Mouse (Mus musculus) liver, adult 2 months (tissue): Measurements from ENCODE around the gene Araf. TPM values are rescaled to one million over a fixed set of nuclear protein-coding genes. Genes with fewer than 3 reads are reported as not detected.

Experiments used
- DNase-seq: peaks from one replicate; pipeline ENCODE4 v3.0.0-alpha.2; 2011; ENCODE audit warnings: low read depth, low spot score; ENCODE audit errors: extremely low read depth
- H3K27ac ChIP-seq: fragments of 200-500 bp; replicated peaks from 2 replicates; pipeline ENCODE4 v1.5.1; 2012; ENCODE audit warnings: low read depth, mild to moderate bottlenecking, control low read depth, inconsistent platforms, low read length; ENCODE audit not compliant: insufficient read depth
- H3K27me3 ChIP-seq: fragments of 200-500 bp; 2 replicates; pipeline ENCODE4 v1.6.1; 2012; ENCODE audit warnings: mild to moderate bottlenecking, moderate library complexity, low read length, inconsistent platforms; ENCODE audit not compliant: control insufficient read depth, insufficient read depth
- H3K36me3 ChIP-seq: fragments of 200-500 bp; 2 replicates; pipeline ENCODE4 v1.6.1; 2012; ENCODE audit warnings: low read length, inconsistent platforms; ENCODE audit not compliant: control insufficient read depth, insufficient read depth
- H3K4me1 ChIP-seq: fragments of 200-500 bp; 2 replicates; pipeline ENCODE4 v1.6.1; 2011; ENCODE audit warnings: low read length; ENCODE audit not compliant: control insufficient read depth, insufficient read depth
- H3K4me3 ChIP-seq: fragments of 200-500 bp; 2 replicates; pipeline ENCODE4 v1.5.1; 2011; ENCODE audit warnings: low read depth, mild to moderate bottlenecking, control low read depth, low read length, moderate library complexity; ENCODE audit not compliant: insufficient read depth
- H3K79me2 ChIP-seq: fragments of 200-500 bp; 2 replicates; pipeline ENCODE4 v1.6.1; 2012; ENCODE audit warnings: inconsistent platforms, mild to moderate bottlenecking, low read length, moderate library complexity; ENCODE audit not compliant: control insufficient read depth, insufficient read depth
- H3K9ac ChIP-seq: fragments of 200-500 bp; 2 replicates; pipeline ENCODE4 v1.6.1; 2012; ENCODE audit warnings: low read depth, mild to moderate bottlenecking, control low read depth, inconsistent platforms, low read length
- CTCF ChIP-seq: fragments of 200-500 bp; IDR thresholded peaks from 2 replicates; pipeline ENCODE4 v1.5.1; 2011; ENCODE audit warnings: low read depth, low read length, control low read depth
- POLR2A ChIP-seq: fragments of 200-500 bp; IDR thresholded peaks from 2 replicates; pipeline ENCODE4 v1.6.1; 2011; ENCODE audit warnings: low read length, control low read depth; ENCODE audit not compliant: insufficient read depth; ENCODE audit errors: extremely low read depth
- WGBS: fragments of 180-500 bp; shearing (Covaris S2); methylation state at CpG from one replicate; pipeline ENCODE4 v1.1.7; 2018; 5-methylcytosine and 5-hydroxymethylcytosine counted together
- polyA plus RNA-seq: library from polyadenylated mRNA; depleted of rRNA; stranded (reverse); fragments of >200 nt; gene quantifications from 2 replicates; pipeline ENCODE4 v1.2.3, GENCODE M21; 2012; rRNA removed
- total RNA-seq: library from RNA; depleted of rRNA; stranded (reverse); fragments of >200 nt; gene quantifications from 2 replicates; pipeline ENCODE4 v1.2.3, GENCODE M21; 2014; rRNA removed

Gene Araf
- total RNA-seq (39.5 and 42.4 TPM in 2 replicates), polyA plus RNA-seq (97.0 and 139 TPM in 2 replicates)

DNA sequence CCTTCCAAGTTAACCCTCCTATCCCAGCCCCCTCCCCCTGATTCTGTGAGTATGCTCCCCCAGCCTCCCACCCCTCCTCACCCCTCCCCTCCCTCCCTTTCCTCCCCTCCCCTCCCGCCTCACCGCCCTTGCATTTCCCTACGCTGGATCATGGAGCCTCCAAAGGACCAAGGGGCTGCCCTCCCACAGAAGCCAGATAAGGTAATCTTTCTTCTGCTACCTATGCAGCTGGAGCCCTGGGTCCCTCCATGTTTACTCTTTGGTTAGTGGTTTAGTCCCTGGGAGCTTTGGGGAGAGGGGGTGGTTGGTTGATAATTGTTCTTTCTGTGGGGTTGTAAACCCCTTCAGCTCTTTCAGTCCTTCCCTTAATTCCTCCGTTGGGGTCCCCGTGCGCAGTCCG lies at the start of gene Araf:
Gene Araf, plus strand, starts transcription at position 134 of the 400 bp plus-strand sequence.
- TF ChIP-seq CTCF (no peak), POLR2A (no peak)
- Histone ChIP-seq H3K4me3 (peak within 1 kb of the TSS; percentile 51), H3K9ac (peak within 1 kb of the TSS; percentile 30; the same call in 1 of the 2 replicates), H3K79me2 (no peaks in the 10 kb centered on the region), H3K36me3 (no peaks in the 10 kb centered on the region), H3K27ac (no peak within 1 kb of the TSS), H3K4me1 (no peaks in the 10 kb centered on the region), H3K27me3 (no peaks in the 10 kb centered on the region)
- WGBS: 6% methylated on average over 6 of the region's 7 CpGs
- DNase-seq: no peak

DNA sequence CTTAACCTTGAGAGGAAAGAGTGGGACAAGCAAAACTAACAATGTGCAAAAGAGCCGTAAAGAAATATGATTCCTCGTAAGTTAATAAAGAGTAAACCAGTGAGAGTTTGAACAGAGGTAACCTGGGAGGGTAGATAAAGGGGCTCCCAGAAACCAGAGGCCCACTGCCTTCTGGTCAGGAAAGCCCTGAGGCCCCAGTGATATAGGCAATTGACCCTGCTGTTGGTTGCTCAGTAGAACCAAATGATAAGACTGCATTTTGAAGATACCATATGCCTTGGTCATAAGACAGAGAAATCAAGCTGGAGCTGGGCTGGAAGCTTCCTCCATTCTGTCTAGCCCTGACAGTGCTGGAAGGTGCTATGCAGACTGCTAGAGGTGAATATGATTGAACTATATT lies 48.8 kb upstream of the Araf start:
- WGBS: 96% methylated on average over 2 of the region's 2 CpGs
- Histone ChIP-seq H3K27ac (no peak overlapping the region), H3K4me3 (no peak overlapping the region), H3K79me2 (no peaks in the 10 kb centered on the region), H3K27me3 (no peaks in the 10 kb centered on the region), H3K4me1 (no peaks in the 10 kb centered on the region), H3K36me3 (no peaks in the 10 kb centered on the region), H3K9ac (no peak overlapping the region)
- DNase-seq: no peak
- no peak for TF ChIP-seq CTCF
- no peak for TF ChIP-seq POLR2A

DNA sequence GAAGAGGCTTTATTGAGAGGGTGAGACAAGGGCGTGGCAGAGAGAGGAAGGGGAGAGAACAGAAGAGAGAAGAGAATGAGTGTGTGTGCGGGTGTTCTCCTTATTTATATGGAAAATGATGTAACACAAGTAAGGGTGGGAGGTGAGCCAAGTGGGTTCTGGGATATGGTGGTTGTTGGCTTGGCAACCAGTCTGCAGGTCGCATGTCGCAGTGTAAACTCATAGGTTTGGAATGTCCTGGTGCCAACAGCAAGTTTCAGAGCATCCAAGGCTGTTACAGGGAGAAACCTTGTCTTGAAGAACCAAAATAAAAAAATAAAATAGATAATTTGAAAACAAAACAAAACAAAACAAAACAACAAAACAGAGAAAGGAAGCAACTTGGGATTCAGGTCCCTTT lies 36.4 kb upstream of the Araf start:
- no peaks in the 10 kb centered on the region for H3K79me2 ChIP-seq
- no peak overlapping the region for H3K9ac ChIP-seq
- TF ChIP-seq CTCF: no peak
- no peak for TF ChIP-seq POLR2A
- H3K4me3 ChIP-seq: no peak overlapping the region
- no peak for DNase-seq
- H3K27me3 ChIP-seq: no peaks in the 10 kb centered on the region
- no peaks in the 10 kb centered on the region for H3K4me1 ChIP-seq
- H3K27ac ChIP-seq: no peak overlapping the region
- WGBS: 81% methylated on average over 4 of the region's 4 CpGs
- no peaks in the 10 kb centered on the region for H3K36me3 ChIP-seq

DNA sequence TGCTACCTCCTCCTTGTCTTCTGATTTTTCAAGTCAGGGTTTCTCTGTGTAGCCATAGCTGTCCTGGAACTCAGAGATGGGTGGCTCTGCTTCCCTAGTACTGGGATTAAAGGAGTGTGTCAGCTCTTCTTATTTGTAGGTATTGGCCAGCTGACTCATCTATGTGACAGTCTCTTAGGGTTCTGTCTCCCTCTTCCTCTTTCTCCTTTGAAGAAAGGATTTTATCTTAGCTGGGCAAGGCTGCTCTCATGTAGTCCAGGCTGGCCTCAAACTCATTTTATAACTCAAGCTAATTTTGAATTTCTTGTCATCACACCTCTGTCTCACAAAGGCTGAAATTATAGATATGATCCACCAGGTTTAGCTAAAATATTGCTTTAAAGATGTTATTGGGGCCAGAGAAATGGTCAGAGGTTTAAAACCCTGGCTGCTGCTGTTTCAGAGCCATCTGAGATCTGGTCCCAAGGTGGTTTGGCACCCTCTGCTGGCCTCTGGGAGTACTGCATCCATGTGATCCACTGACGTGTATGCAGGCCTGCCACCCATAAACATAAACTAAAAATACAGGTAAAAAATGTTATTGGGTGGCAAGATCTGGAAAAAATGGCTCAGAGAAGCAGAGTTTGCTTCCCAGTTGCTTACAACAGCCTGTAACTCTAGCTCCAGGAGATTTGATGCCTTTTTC lies 26.8 kb upstream of the Araf start:
- H3K36me3 ChIP-seq: no peaks in the 10 kb centered on the region
- DNase-seq: peak; percentile 49
- H3K79me2 ChIP-seq: no peaks in the 10 kb centered on the region
- 0% methylated on average over 1 of the region's 1 CpGs for WGBS
- no peak overlapping the region for H3K4me3 ChIP-seq
- H3K27me3 ChIP-seq: no peaks in the 10 kb centered on the region
- H3K4me1 ChIP-seq: no peaks in the 10 kb centered on the region
- no peak overlapping the region for H3K27ac ChIP-seq
- TF ChIP-seq CTCF: peak; percentile 91
- no peak for TF ChIP-seq POLR2A
- no peak overlapping the region for H3K9ac ChIP-seq

DNA sequence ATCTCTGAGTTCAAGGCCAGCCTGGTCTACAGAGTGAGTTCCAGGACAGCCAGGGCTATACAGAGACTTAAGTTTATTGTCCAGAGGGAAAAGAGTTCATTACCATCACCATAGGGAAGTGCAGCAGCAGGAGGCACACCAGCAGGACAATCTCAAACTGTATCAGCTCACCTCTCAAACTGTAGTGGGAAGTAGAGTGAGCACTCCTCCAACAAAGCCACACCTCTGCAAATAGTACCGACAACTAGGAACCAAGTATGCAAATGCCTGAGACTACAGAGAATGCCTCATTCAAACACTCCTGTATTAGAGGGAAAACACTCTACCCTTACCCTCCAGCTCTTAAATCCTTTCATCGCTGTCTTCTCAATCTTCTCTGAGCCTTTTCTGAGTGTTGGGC lies 25.9 kb upstream of the Araf start:
- Histone ChIP-seq H3K27me3 (no peaks in the 10 kb centered on the region), H3K27ac (no peak overlapping the region), H3K36me3 (no peaks in the 10 kb centered on the region), H3K79me2 (no peaks in the 10 kb centered on the region), H3K4me1 (no peaks in the 10 kb centered on the region), H3K9ac (no peak overlapping the region), H3K4me3 (no peak overlapping the region)
- DNase-seq: peak; percentile 33
- TF ChIP-seq POLR2A (no peak), CTCF (no peak)
- 32% methylated on average over 2 of the region's 2 CpGs for WGBS

DNA sequence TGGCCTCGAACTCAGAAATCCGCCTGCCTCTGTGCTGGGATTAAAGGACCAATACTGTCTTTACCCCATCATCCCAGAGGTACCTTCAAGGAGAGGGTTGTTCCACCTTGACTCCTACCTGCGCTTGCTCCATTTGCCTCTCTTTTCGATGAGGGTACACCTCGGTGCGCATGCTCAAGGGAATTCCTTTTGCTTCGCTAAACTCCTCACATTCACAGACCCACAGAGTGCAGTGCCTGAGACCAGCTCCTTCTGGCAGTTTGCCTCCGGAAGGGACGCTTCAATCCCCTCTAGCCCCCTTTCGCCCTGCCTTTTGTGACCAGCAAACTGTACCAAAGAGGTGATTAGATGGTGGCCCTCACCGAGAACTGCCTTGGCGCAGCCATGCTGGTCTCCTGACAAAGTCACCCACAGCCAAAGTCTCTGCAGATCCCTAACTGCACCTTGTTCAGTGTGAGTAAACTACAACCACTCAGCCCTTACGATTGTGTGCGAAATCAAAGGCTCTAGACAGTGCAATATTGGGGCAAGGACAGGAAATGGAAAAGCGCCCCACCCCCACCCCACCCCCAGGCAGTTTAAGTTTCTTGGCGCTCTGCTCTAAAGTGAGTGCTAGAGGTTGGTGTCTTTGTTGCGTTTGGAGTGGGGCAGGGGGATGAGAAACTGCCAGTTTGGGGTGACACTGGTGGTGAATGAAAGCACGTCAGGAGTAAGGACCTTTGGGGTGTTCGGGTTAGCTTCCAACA lies 22.2 kb upstream of the Araf start:
- 81% methylated on average over 19 of the region's 19 CpGs for WGBS
- H3K4me3 ChIP-seq: no peak overlapping the region
- no peaks in the 10 kb centered on the region for H3K79me2 ChIP-seq
- no peak overlapping the region for H3K27ac ChIP-seq
- H3K4me1 ChIP-seq: no peaks in the 10 kb centered on the region
- no peaks in the 10 kb centered on the region for H3K27me3 ChIP-seq
- DNase-seq: no peak
- H3K9ac ChIP-seq: no peak overlapping the region
- TF ChIP-seq POLR2A (no peak), CTCF (no peak)
- H3K36me3 ChIP-seq: no peaks in the 10 kb centered on the region
